Mouse (Mus musculus) lung, postnatal 25 days (tissue): Measurements from ENCODE around the gene Dab2.

Experiments used
- DNase-seq: peaks from one replicate; pipeline ENCODE4 v3.0.0; 2022; ENCODE audit warnings: low spot score

Dab2 gene

DNA sequence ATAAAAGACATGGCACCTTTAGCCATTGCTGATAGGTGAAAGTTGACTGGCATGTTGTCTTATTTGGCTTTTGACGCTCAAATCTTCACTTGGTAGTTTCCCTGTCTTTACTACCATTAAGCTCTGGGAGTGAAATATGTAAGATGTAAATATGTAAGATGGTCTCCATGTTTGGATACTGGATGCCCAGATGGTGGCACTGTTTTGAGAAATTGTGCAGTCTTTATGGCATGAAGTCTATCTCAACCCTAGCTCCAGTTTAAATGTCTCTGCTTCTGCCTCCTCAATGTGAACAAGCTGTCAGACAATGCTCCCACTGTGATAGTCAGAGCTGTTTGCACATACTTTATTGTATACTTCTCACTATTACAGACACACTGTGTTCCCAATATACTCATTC is 169.3 kb downstream of the Dab2 start:
- DNase-seq = no peak

DNA sequence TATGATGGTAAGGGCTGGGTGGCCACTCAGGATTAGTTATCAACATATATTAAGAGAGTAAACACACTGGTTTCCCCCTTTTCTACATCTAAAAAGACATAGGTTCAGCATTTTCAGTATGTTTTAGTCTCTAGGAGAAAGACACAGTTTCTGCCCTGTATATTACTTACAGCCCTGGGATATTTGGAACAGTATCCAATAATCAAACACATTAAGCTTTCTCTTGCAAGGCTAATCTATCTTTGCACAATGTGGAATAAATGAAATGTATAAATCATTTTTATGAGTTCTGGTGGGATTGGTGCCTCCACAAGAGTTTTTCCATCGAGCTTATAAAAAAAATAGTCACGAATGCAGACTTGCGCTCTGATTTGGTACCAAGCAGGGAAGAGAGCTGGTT is 169.8 kb downstream of the Dab2 start:
- DNase-seq = no peak

DNA sequence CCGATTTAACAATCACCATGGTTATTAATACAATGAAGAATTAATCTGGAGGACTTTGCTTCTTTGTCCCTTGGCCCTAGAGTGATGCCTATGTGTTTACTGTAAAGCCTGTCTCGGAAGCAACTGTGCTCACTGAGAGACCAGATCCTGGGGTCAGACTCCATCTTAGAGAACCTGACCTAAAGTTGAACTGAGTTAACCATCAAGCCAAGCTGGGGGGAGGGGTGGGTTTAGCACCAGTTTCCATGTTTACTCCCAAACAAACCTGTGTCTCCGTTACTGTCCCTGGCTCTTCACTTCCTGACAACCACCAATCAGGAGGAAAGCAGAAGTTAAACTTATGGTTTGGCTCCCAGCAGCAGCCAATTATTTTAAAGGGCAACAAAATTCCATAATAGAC is 184.0 kb downstream of the Dab2 start:
- no peak for DNase-seq
